Mouse (Mus musculus) right cerebral cortex, postnatal 36 days (tissue): ENCODE measurements at regions not wholly inside any gene's neighbourhood (a gene's known extent, or its start where the extent isn't known, plus 50 kb on each side); places are given as distances from the start of the nearest gene placed in this dataset.

Experiments used
- DNase-seq, 2 experiments: peaks; one replicate each; pipeline ENCODE4 v3.0.0; 2022; ENCODE audit warnings: low spot score in 2 of 2, mixed read lengths in 1 of 2

- no peak for DNase-seq
Observed at GRCm38 (mm10) chr7:134534821-134535220, 135.6 kb upstream of the Dock1 start.

GRCm38 (mm10) chr7:134541699-134542098 is 128.8 kb upstream of the Dock1 start:
- DNase-seq: no peak

- DNase-seq: no peak
Observed at GRCm38 (mm10) chr7:134546187-134546586, 124.3 kb upstream of the Dock1 start.

- DNase-seq: no peak
Observed at GRCm38 (mm10) chr7:134549286-134549919, 121.1 kb upstream of the Dock1 start.

GRCm38 (mm10) chr7:134550221-134550809 is 120.1 kb upstream of the Dock1 start:
- DNase-seq: peak in 1 of 2 experiments; percentile 14

GRCm38 (mm10) chr7:134552051-134552451 is 118.4 kb upstream of the Dock1 start:
- no peak for DNase-seq

GRCm38 (mm10) chr7:134556061-134556460 is 114.4 kb upstream of the Dock1 start:
- DNase-seq: peak in 1 of 2 experiments; percentile 1

- peak; percentile 12 to 38 for DNase-seq
Observed at GRCm38 (mm10) chr7:134566322-134566721, 104.1 kb upstream of the Dock1 start.

GRCm38 (mm10) chr7:134569247-134569646 is 101.2 kb upstream of the Dock1 start:
- no peak for DNase-seq

GRCm38 (mm10) chr7:134570176-134570810 is 100.2 kb upstream of the Dock1 start:
- no peak for DNase-seq

- DNase-seq: no peak
Observed at GRCm38 (mm10) chr7:134581746-134582145, 88.7 kb upstream of the Dock1 start.

- no peak for DNase-seq
Observed at GRCm38 (mm10) chr7:134585478-134585877, 85.0 kb upstream of the Dock1 start.

- no peak for DNase-seq
Observed at GRCm38 (mm10) chr7:134586990-134587389, 83.5 kb upstream of the Dock1 start.

GRCm38 (mm10) chr7:134607886-134608285 is 62.6 kb upstream of the Dock1 start:
- no peak for DNase-seq

- DNase-seq: no peak
Observed at GRCm38 (mm10) chr7:134610159-134610558, 60.3 kb upstream of the Dock1 start.

GRCm38 (mm10) chr7:134611371-134611770 is 59.1 kb upstream of the Dock1 start:
- no peak for DNase-seq

GRCm38 (mm10) chr7:134612175-134612633 is 58.2 kb upstream of the Dock1 start:
- peak in 1 of 2 experiments; percentile 20 for DNase-seq

- no peak for DNase-seq
Observed at GRCm38 (mm10) chr7:134619220-134619975, 51.1 kb upstream of the Dock1 start.

GRCm38 (mm10) chr7:134620006-134620405 is 50.4 kb upstream of the Dock1 start:
- DNase-seq: no peak
